Mouse (Mus musculus): Measurements from ENCODE around the gene Dda1. TPM values are rescaled to one million over a fixed set of nuclear protein-coding genes. Genes with fewer than 3 reads are reported as not detected.

Dda1 gene
- polyA plus RNA-seq, 1 experiment from 2014 or later, result 93.7 TPM

- ATAC-seq (replicated peaks; ENCODE audit: low FRiP score, low read depth), result peak; percentile 50
These were observed 7.3 kb downstream of the Dda1 start for GRCm38 (mm10) chr8:71476099-71476940.

GRCm38 (mm10) chr8:71477196-71477845, 8.3 kb downstream of the Dda1 start:
- Histone ChIP-seq H3K4me3 (replicated peaks; ENCODE audit: low read depth, low read length) (no peak overlapping the region), H3K4me1 (replicated peaks; ENCODE audit: insufficient read depth, low read length) (no peaks in the 10 kb centered on the region; the same call in 1 of the 2 replicates), H3K27ac (no peak overlapping the region), H3K27me3 (ENCODE audit: insufficient read depth, low read length) (no peaks in the 10 kb centered on the region), H3K36me3 (ENCODE audit: insufficient read depth, low read length) (peaks cover 17% of the 10 kb centered on the region), H3K9ac (ENCODE audit: low read depth, low read length) (no peak overlapping the region; the same call in 1 of the 2 replicates), H3K9me3 (replicated peaks; ENCODE audit: low read length) (no peaks in the 10 kb centered on the region), H3K4me2 (ENCODE audit: low read length) (peak overlapping the region; percentile 90)
- 56% methylated on average over 14 of the region's 14 CpGs for WGBS
- DNase-seq (ENCODE audit: low spot score) (peak; percentile 44), ATAC-seq (replicated peaks; ENCODE audit: low FRiP score, low read depth) (no peak)
- TF ChIP-seq CTCF (IDR thresholded peaks at IDR 0.05; ENCODE audit: low read depth), result peak; percentile 60

More at GRCm38 (mm10) chr8:71476099-71476940, 7.3 kb downstream of the Dda1 start:
- peak overlapping the region; percentile 79 for H3K27ac ChIP-seq
- H3K27me3 ChIP-seq (ENCODE audit: insufficient read depth, low read length), result no peaks in the 10 kb centered on the region
- H3K4me3 ChIP-seq (replicated peaks; ENCODE audit: low read depth, low read length), result peak overlapping the region; percentile 63
- H3K4me2 ChIP-seq (ENCODE audit: low read length), result peak overlapping the region; percentile 90
- peak; percentile 80 for DNase-seq (ENCODE audit: low spot score)
- H3K9me3 ChIP-seq (replicated peaks; ENCODE audit: low read length), result no peaks in the 10 kb centered on the region
- H3K36me3 ChIP-seq (ENCODE audit: insufficient read depth, low read length), result peaks cover 18% of the 10 kb centered on the region
- WGBS, result under 1% methylated on average over 76 of the region's 121 CpGs
- TF ChIP-seq CTCF (IDR thresholded peaks at IDR 0.05; ENCODE audit: low read depth), result peak; percentile 36; the same call in 1 of the 2 replicates
- peak overlapping the region; percentile 68 for H3K9ac ChIP-seq (ENCODE audit: low read depth, low read length)
- no peaks in the 10 kb centered on the region; the same call in 1 of the 2 replicates for H3K4me1 ChIP-seq (replicated peaks; ENCODE audit: insufficient read depth, low read length)

- ATAC-seq (replicated peaks; ENCODE audit: low FRiP score, low read depth), result no peak
- H3K4me3 ChIP-seq (replicated peaks; ENCODE audit: low read depth, low read length), result no peak overlapping the region
These were observed 9.9 kb downstream of the Dda1 start for GRCm38 (mm10) chr8:71478943-71479342.

GRCm38 (mm10) chr8:71483932-71484331, 14.9 kb downstream of the Dda1 start:
- no peaks in the 10 kb centered on the region for H3K36me3 ChIP-seq (ENCODE audit: insufficient read depth, low read length)
- no peak for ATAC-seq (replicated peaks; ENCODE audit: low FRiP score, low read depth)
- no peaks in the 10 kb centered on the region for H3K27me3 ChIP-seq (ENCODE audit: insufficient read depth, low read length)
- H3K4me1 ChIP-seq (replicated peaks; ENCODE audit: insufficient read depth, low read length), result peaks cover 11% of the 10 kb centered on the region; the same call in 1 of the 2 replicates
- H3K4me3 ChIP-seq (replicated peaks; ENCODE audit: low read depth, low read length), result no peak overlapping the region
- peak; percentile 64 for DNase-seq (ENCODE audit: low spot score)
- no peak for TF ChIP-seq CTCF (IDR thresholded peaks at IDR 0.05; ENCODE audit: low read depth)
- no peak overlapping the region for H3K9ac ChIP-seq (ENCODE audit: low read depth, low read length)
- no peak overlapping the region for H3K27ac ChIP-seq
- WGBS, result 57% methylated on average over 8 of the region's 8 CpGs
- H3K9me3 ChIP-seq (replicated peaks; ENCODE audit: low read length), result no peaks in the 10 kb centered on the region
- H3K4me2 ChIP-seq (ENCODE audit: low read length), result no peak overlapping the region

More at GRCm38 (mm10) chr8:71478943-71479342, 9.9 kb downstream of the Dda1 start:
- no peaks in the 10 kb centered on the region; the same call in 1 of the 2 replicates for H3K4me1 ChIP-seq (replicated peaks; ENCODE audit: insufficient read depth, low read length)
- H3K4me2 ChIP-seq (ENCODE audit: low read length), result no peak overlapping the region
- DNase-seq (ENCODE audit: low spot score), result no peak
- 0 out of 2 replicates have a peak, but pooled peaks cover 8% of the 10 kb centered on the region for H3K36me3 ChIP-seq (ENCODE audit: insufficient read depth, low read length)
- H3K27ac ChIP-seq, result no peak overlapping the region
- no peaks in the 10 kb centered on the region for H3K9me3 ChIP-seq (replicated peaks; ENCODE audit: low read length)
- no peak for TF ChIP-seq CTCF (IDR thresholded peaks at IDR 0.05; ENCODE audit: low read depth)
- no peaks in the 10 kb centered on the region for H3K27me3 ChIP-seq (ENCODE audit: insufficient read depth, low read length)
- no peak overlapping the region for H3K9ac ChIP-seq (ENCODE audit: low read depth, low read length)
- WGBS, result 97% methylated on average over 11 of the region's 11 CpGs

- no peak for TF ChIP-seq CTCF (IDR thresholded peaks at IDR 0.05; ENCODE audit: low read depth)
- Histone ChIP-seq H3K27me3 (ENCODE audit: insufficient read depth, low read length) (no peaks in the 10 kb centered on the region), H3K4me2 (ENCODE audit: low read length) (peak overlapping the region; percentile 83), H3K9me3 (replicated peaks; ENCODE audit: low read length) (no peaks in the 10 kb centered on the region), H3K9ac (ENCODE audit: low read depth, low read length) (no peak overlapping the region), H3K4me1 (replicated peaks; ENCODE audit: insufficient read depth, low read length) (peaks cover 18% of the 10 kb centered on the region; the same call in 1 of the 2 replicates), H3K27ac (no peak overlapping the region), H3K4me3 (replicated peaks; ENCODE audit: low read depth, low read length) (no peak overlapping the region), H3K36me3 (ENCODE audit: insufficient read depth, low read length) (no peaks in the 10 kb centered on the region)
- ATAC-seq (replicated peaks; ENCODE audit: low FRiP score, low read depth) (no peak), DNase-seq (ENCODE audit: low spot score) (no peak)
- WGBS, result 96% methylated on average over 19 of the region's 19 CpGs
These were observed 15.7 kb downstream of the Dda1 start for GRCm38 (mm10) chr8:71484736-71485135.

Measured in kidney, postnatal 0 days (tissue).